8 mouse cellular contexts compared by ENCODE assay signal in the genomic region with DNA sequence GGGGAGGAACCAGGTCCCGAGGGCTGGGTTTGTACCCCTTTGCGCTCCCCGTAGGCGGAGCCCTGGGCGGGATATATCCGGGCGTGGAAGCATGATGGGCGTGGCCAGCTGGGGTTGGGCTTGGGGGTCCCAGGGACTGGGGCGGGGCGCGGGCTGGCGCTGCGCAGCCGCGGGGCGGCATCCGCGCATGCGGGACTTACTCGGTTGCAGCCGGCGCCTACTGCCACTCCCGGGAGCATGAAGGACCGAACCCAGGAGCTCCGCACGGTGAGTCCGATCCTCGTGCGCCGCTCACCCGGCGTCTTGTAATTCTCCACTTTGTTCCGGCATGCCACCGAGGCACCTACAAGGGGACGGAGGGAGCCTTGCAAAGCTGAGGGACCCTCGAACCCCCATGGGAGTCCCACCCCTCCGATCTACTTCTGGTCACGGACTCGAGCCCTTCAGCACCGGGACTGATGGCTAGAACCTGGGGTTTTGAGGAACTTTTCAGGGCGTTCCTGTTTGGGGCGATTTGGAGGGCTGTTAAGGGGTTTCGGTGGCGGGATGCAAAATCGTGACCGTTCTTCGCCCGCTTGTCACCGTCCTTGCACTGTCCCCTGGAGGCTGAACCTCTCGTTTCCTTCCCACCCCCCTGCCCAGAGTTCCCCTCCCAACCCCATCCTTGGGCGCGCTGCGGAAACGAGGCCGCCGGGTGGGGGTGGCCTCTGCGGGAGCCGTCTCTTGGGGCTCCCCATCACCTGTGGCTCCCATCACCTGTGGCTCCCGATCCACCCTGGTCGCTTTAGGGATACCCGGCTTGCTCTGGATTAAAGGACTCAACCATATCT. TPM values are rescaled to one million over a fixed set of nuclear protein-coding genes. Genes with fewer than 3 reads are reported as not detected.
DNase-seq lines count a peak whose midpoint lies in the region; ATAC-seq and TF ChIP-seq lines count a peak whose summit lies in the region.

A gene (plus strand): TSS at position 139 of the 830 bp plus-strand sequence.

- 0 out of 4 replicates have a peak, but pooled peaks of 1 of the 2 experiments have one; percentile 2 for TF ChIP-seq CTCF in CH12.LX (conservative IDR thresholded peaks at IDR 0.05 in 1 of 2, IDR thresholded peaks at IDR 0.05 in 1 of 2; ENCODE audit: low read depth in 2 of 2, low read length in 2 of 2)
- TF ChIP-seq CTCF in brain, embryonic 14.5 days (IDR thresholded peaks at IDR 0.05; ENCODE audit: borderline replicate concordance, extremely low read depth, insufficient read depth, insufficient read length): no peak

- peak within 1 kb of the TSS; percentile 53 to 71 (median 70) for H3K4me3 ChIP-seq in CH12.LX (replicated peaks in 1 of 3; ENCODE audit: low read depth in 2 of 3, low read length in 2 of 3, poor library complexity in 1 of 3)
- H3K4me3 ChIP-seq in forebrain, embryonic 12.5 days (replicated peaks): peak within 1 kb of the TSS; percentile 70
- H3K4me3 ChIP-seq in heart, embryonic 16.5 days (ENCODE audit: low read length): peak within 1 kb of the TSS; percentile 76
- H3K4me3 ChIP-seq in liver, embryonic 16.5 days (ENCODE audit: low read depth, low read length): peak within 1 kb of the TSS; percentile 60
- peak within 1 kb of the TSS; percentile 66 for H3K4me3 ChIP-seq in neural tube, embryonic 14.5 days (ENCODE audit: low read depth, low read length)

- H3K9ac ChIP-seq in CH12.LX (ENCODE audit: insufficient read depth, low read depth): peak within 1 kb of the TSS; percentile 30
- H3K9ac ChIP-seq in forebrain, embryonic 12.5 days: peak within 1 kb of the TSS; percentile 83
- peak within 1 kb of the TSS; percentile 88 for H3K9ac ChIP-seq in heart, embryonic 16.5 days (ENCODE audit: low read length)
- peak within 1 kb of the TSS; percentile 51; the same call in 1 of the 2 replicates for H3K9ac ChIP-seq in liver, embryonic 16.5 days (ENCODE audit: low read depth, low read length)
- H3K9ac ChIP-seq in neural tube, embryonic 14.5 days (replicated peaks; ENCODE audit: low read depth, low read length): peak within 1 kb of the TSS; percentile 68

- TF ChIP-seq POLR2A in CH12.LX (IDR thresholded peaks at IDR 0.05; ENCODE audit: low read depth, low read length): peak; percentile 84
- TF ChIP-seq POLR2A in brain, embryonic 14.5 days (IDR thresholded peaks at IDR 0.05; ENCODE audit: borderline replicate concordance, extremely low read depth, insufficient read depth, insufficient read length, poor library complexity, severe bottlenecking): peak; percentile 58; the same call in 1 of the 2 replicates

- no peak for TF ChIP-seq EP300 in CH12.LX (IDR thresholded peaks at IDR 0.05; ENCODE audit: low read length)

- no peaks in the 10 kb centered on the region for H3K9me3 ChIP-seq in CH12.LX (replicated peaks; ENCODE audit: low read length)
- no peaks in the 10 kb centered on the region for H3K9me3 ChIP-seq in forebrain, embryonic 12.5 days
- H3K9me3 ChIP-seq in heart, embryonic 16.5 days (replicated peaks; ENCODE audit: control insufficient read depth, low read length): no peaks in the 10 kb centered on the region
- H3K9me3 ChIP-seq in liver, embryonic 16.5 days (replicated peaks; ENCODE audit: control insufficient read depth, low read length): no peaks in the 10 kb centered on the region
- H3K9me3 ChIP-seq in neural tube, embryonic 14.5 days (ENCODE audit: control insufficient read depth, low read length): no peaks in the 10 kb centered on the region

- dilution Hi-C loops in CH12.LX (cut with MboI; ENCODE audit: extremely low pct_ligation_motif_present, extremely low pct_unique_long_range_greater_than_20kb, low sequenced_read_pairs): no loop called here

- H3K36me3 ChIP-seq in CH12.LX (replicated peaks in 1 of 2; ENCODE audit: control insufficient read depth in 1 of 2, insufficient read depth in 1 of 2, low read length in 1 of 2): no peaks in the 10 kb centered on the region
- H3K36me3 ChIP-seq in forebrain, embryonic 12.5 days (replicated peaks): no peaks in the 10 kb centered on the region
- no peaks in the 10 kb centered on the region for H3K36me3 ChIP-seq in heart, embryonic 16.5 days (ENCODE audit: control insufficient read depth, insufficient read depth)
- no peaks in the 10 kb centered on the region for H3K36me3 ChIP-seq in liver, embryonic 16.5 days (ENCODE audit: control insufficient read depth, insufficient read depth)
- no peaks in the 10 kb centered on the region for H3K36me3 ChIP-seq in neural tube, embryonic 14.5 days (ENCODE audit: control insufficient read depth, insufficient read depth, low read length)

- no peak for TF ChIP-seq RAD21 in CH12.LX (IDR thresholded peaks at IDR 0.05; ENCODE audit: low read depth, low read length)

- peak within 1 kb of the TSS; percentile 64 for H3K4me2 ChIP-seq in CH12.LX (ENCODE audit: insufficient read depth, low read depth, poor library complexity, severe bottlenecking)
- H3K4me2 ChIP-seq in forebrain, embryonic 12.5 days: peak within 1 kb of the TSS; percentile 97
- H3K4me2 ChIP-seq in heart, embryonic 16.5 days (ENCODE audit: low read depth, low read length): peak within 1 kb of the TSS; percentile 88
- peak within 1 kb of the TSS; percentile 91 for H3K4me2 ChIP-seq in liver, embryonic 16.5 days (ENCODE audit: low read depth, low read length)
- peak within 1 kb of the TSS; percentile 85 for H3K4me2 ChIP-seq in neural tube, embryonic 14.5 days (ENCODE audit: low read depth, low read length)

- peak; percentile 83 for DNase-seq in CH12.LX (ENCODE audit: extremely low read depth)
- DNase-seq in brain, embryonic 14.5 days (ENCODE audit: low read depth): peak; percentile 96
- peak; percentile 87 to 91 for DNase-seq in kidney, postnatal 25 days
- DNase-seq in testis, postnatal 10 days (ENCODE audit: low spot score): peak; percentile 96

- peaks cover 22% of the 10 kb centered on the region for H3K27me3 ChIP-seq in CH12.LX (replicated peaks)
- peaks cover 21% of the 10 kb centered on the region; the same call in 1 of the 2 replicates for H3K27me3 ChIP-seq in forebrain, embryonic 12.5 days
- H3K27me3 ChIP-seq in heart, embryonic 16.5 days (ENCODE audit: control insufficient read depth, insufficient read depth, low read length): no peaks in the 10 kb centered on the region
- peaks cover 26% of the 10 kb centered on the region for H3K27me3 ChIP-seq in liver, embryonic 16.5 days (ENCODE audit: control insufficient read depth, insufficient read depth, low read depth, low read length)
- H3K27me3 ChIP-seq in neural tube, embryonic 14.5 days (ENCODE audit: control insufficient read depth, insufficient read depth, low read length): no peaks in the 10 kb centered on the region

- under 1% methylated on average over 48 of the region's 61 CpGs for WGBS in forebrain, embryonic 12.5 days
- WGBS in heart, embryonic 16.5 days: under 1% methylated on average over 61 of the region's 61 CpGs
- WGBS in liver, embryonic 16.5 days (ENCODE audit: insufficient replicate concordance): under 1% methylated on average over 61 of the region's 61 CpGs
- WGBS in neural tube, embryonic 14.5 days: under 1% methylated on average over 61 of the region's 61 CpGs

- H3K27ac ChIP-seq in CH12.LX (ENCODE audit: insufficient read depth, low read depth): no peak within 1 kb of the TSS
- 0 out of 2 replicates have a peak within 1 kb of the TSS, but pooled peaks have one; percentile 5 for H3K27ac ChIP-seq in forebrain, embryonic 12.5 days
- H3K27ac ChIP-seq in heart, embryonic 16.5 days (ENCODE audit: low read length): peak within 1 kb of the TSS; percentile 84
- H3K27ac ChIP-seq in liver, embryonic 16.5 days (ENCODE audit: low read length): no peak within 1 kb of the TSS
- peak within 1 kb of the TSS; percentile 48; the same call in 1 of the 2 replicates for H3K27ac ChIP-seq in neural tube, embryonic 14.5 days (ENCODE audit: low read depth, low read length)

- no peaks in the 10 kb centered on the region for H3K79me2 ChIP-seq in CH12.LX (replicated peaks; ENCODE audit: control insufficient read depth, extremely low read depth, insufficient read depth, poor library complexity, severe bottlenecking)

- in situ Hi-C loops in CH12.LX (cut with MboI; ENCODE audit: low pct_ligation_motif_present, low pct_unique_long_range_greater_than_20kb, low sequenced_read_pairs): loop anchor here (5.0 kb wide), 1 partner anchor 49 kb away; no protein-coding TSS in a partner anchor

- H3K4me1 ChIP-seq in CH12.LX (ENCODE audit: control insufficient read depth in 1 of 2, insufficient read depth in 2 of 2): peaks cover 5 to 22% of the 10 kb centered on the region in 2 experiments; a peak in 3 of 4 replicates
- peaks cover 14% of the 10 kb centered on the region for H3K4me1 ChIP-seq in forebrain, embryonic 12.5 days
- peaks cover 35% of the 10 kb centered on the region for H3K4me1 ChIP-seq in heart, embryonic 16.5 days (ENCODE audit: control insufficient read depth, insufficient read depth, low read length)
- peaks cover 12% of the 10 kb centered on the region for H3K4me1 ChIP-seq in liver, embryonic 16.5 days (ENCODE audit: control insufficient read depth, low read depth, low read length)
- peaks cover 4% of the 10 kb centered on the region; the same call in 1 of the 2 replicates for H3K4me1 ChIP-seq in neural tube, embryonic 14.5 days (ENCODE audit: control insufficient read depth, insufficient read depth, low read length)

- ATAC-seq in forebrain, embryonic 12.5 days (ENCODE audit: low FRiP score): peak; percentile 97
- ATAC-seq in heart, embryonic 16.5 days (replicated peaks; ENCODE audit: extremely low read depth, insufficient read depth, low FRiP score): peak; percentile 85
- peak; percentile 81 for ATAC-seq in liver, embryonic 16.5 days (ENCODE audit: low read depth)
- peak; percentile 90 for ATAC-seq in neural tube, embryonic 14.5 days (ENCODE audit: low read depth)

TF ChIP-seq in CH12.LX, 34 proteins besides CTCF, POLR2A, EP300 and RAD21 (continues in another document):
- TF ChIP-seq MYC (IDR thresholded peaks at IDR 0.05; ENCODE audit: low read depth, low read length): no peak
- TF ChIP-seq KAT2A (IDR thresholded peaks at IDR 0.05; ENCODE audit: insufficient replicate concordance, low read length): no peak
- peak; percentile 97 for TF ChIP-seq NRF1 (IDR thresholded peaks at IDR 0.05; ENCODE audit: low read depth, low read length)
- TF ChIP-seq ETS1 (conservative IDR thresholded peaks at IDR 0.05; ENCODE audit: low read depth, low read length): no peak
- no peak for TF ChIP-seq MAZ (IDR thresholded peaks at IDR 0.05; ENCODE audit: low read depth, low read length)
- TF ChIP-seq NELFE (IDR thresholded peaks at IDR 0.05; ENCODE audit: low read depth, low read length): peak; percentile 82
- TF ChIP-seq ZC3H11A (IDR thresholded peaks at IDR 0.05; ENCODE audit: low read depth, low read length): no peak

RNA-seq across cellular contexts. Expression of the gene that starts here (rescaled TPM):
- 2.0 and 2.4 TPM in 2 replicates for total RNA-seq in CH12.LX (2012; rRNA removed)
- 0.81 and 1.1 TPM in 2 replicates for total RNA-seq in CH12.LX (2014; rRNA removed)
- 3.0 and 3.3 TPM in 2 replicates for polyA plus RNA-seq in CH12.LX (2012; ENCODE audit: insufficient read length, low read depth)
- 151 and 152 TPM in 2 replicates for polyA plus RNA-seq in brain, embryonic 14.5 days (2012; rRNA removed)
- polyA plus RNA-seq in forebrain, embryonic 12.5 days (2016; fragmentation: Nextera tagmentation; extraction: Ambion mirVana): 21.8 and 22.3 TPM in 2 replicates
- polyA plus RNA-seq in heart, embryonic 16.5 days (2015; fragmentation: Nextera tagmentation; extraction: Ambion mirVana): 6.0 and 7.4 TPM in 2 replicates
- polyA plus RNA-seq in liver, embryonic 16.5 days (2015; fragmentation: Nextera tagmentation; extraction: Ambion mirVana): 0.71 and 1.1 TPM in 2 replicates
- polyA plus RNA-seq in neural tube, embryonic 14.5 days (2014; fragmentation: Nextera tagmentation; extraction: Ambion mirVana): 120 and 132 TPM in 2 replicates

Comparison
In these comparisons a context has a peak if more than half of its experiments do, and no peak if none do; other contexts are left out.
1. H3K27ac ChIP-seq: peak in forebrain, embryonic 12.5 days (single experiment), heart, embryonic 16.5 days (single experiment) and neural tube, embryonic 14.5 days (single experiment); none in CH12.LX (single experiment) and liver, embryonic 16.5 days (single experiment).
2. H3K9ac ChIP-seq: peak in every context shown above with its lines; median percentile 88 in heart, embryonic 16.5 days; 83 in forebrain, embryonic 12.5 days; 68 in neural tube, embryonic 14.5 days; 51 in liver, embryonic 16.5 days; 30 in CH12.LX.
3. Peak in every context shown above with its lines, with median percentiles within 50 percentile points of each other: DNase-seq, H3K4me2 ChIP-seq, H3K4me3 ChIP-seq and ATAC-seq.